In genomic region chr8:13287304-13287691, GRCm38 (mm10) we compare ENCODE assay signal across 8 mouse cellular contexts. TPM values are rescaled to one million over a fixed set of nuclear protein-coding genes. Genes with fewer than 3 reads are reported as not detected.
DNase-seq lines count a peak whose midpoint lies in the region; ATAC-seq lines count a peak whose summit lies in the region.

No protein-coding gene starts in this region.

- peak; percentile 78 for DNase-seq in ZHBTc4 (ENCODE audit: low read depth, low spot score)
- DNase-seq in cerebellum, postnatal 36 days: peak; percentile 88 to 91
- peak; percentile 69 to 73 for DNase-seq in frontal cortex, postnatal 14 days (ENCODE audit: low spot score in 2 of 2)
- DNase-seq in left cerebral cortex, adult 11 months (ENCODE audit: low spot score): peak; percentile 77
- DNase-seq in lung, postnatal 4 days: peak; percentile 93 to 95
- DNase-seq in retina, postnatal 7 days (ENCODE audit: low read depth, low spot score): peak; percentile 82
- DNase-seq in thymus, postnatal 4 days: peak; percentile 85

- peaks cover 36% of the 10 kb centered on the region for H3K4me1 ChIP-seq in hindbrain, embryonic 13.5 days (replicated peaks)

- peak overlapping the region; percentile 96 for H3K4me2 ChIP-seq in hindbrain, embryonic 13.5 days

- peak overlapping the region; percentile 87 for H3K27ac ChIP-seq in hindbrain, embryonic 13.5 days

- H3K27me3 ChIP-seq in hindbrain, embryonic 13.5 days: no peaks in the 10 kb centered on the region

- peaks cover 11% of the 10 kb centered on the region for H3K36me3 ChIP-seq in hindbrain, embryonic 13.5 days

- under 1% methylated on average over 34 of the region's 34 CpGs for WGBS in hindbrain, embryonic 13.5 days

- no peaks in the 10 kb centered on the region for H3K9me3 ChIP-seq in hindbrain, embryonic 13.5 days

- peak overlapping the region; percentile 88 for H3K9ac ChIP-seq in hindbrain, embryonic 13.5 days

- H3K4me3 ChIP-seq in hindbrain, embryonic 13.5 days: peak overlapping the region; percentile 93

- ATAC-seq in hindbrain, embryonic 13.5 days (ENCODE audit: low FRiP score): no peak; the same call in 1 of the 2 replicates

RNA-seq across cellular contexts. Expression of gene Dcun1d2, which starts 0.6 kb away (rescaled TPM):
- polyA plus RNA-seq in hindbrain, embryonic 13.5 days (2015; fragmentation: Nextera tagmentation; extraction: Ambion mirVana): 33.7 and 34.0 TPM in 2 replicates

RNA-seq across cellular contexts. Expression of gene Tmco3, which starts 0.7 kb away (rescaled TPM):
- 43.6 and 48.8 TPM in 2 replicates for polyA plus RNA-seq in hindbrain, embryonic 13.5 days (2015; fragmentation: Nextera tagmentation; extraction: Ambion mirVana)

RNA-seq across cellular contexts. Expression of gene Adprhl1, which starts 33.3 kb away (rescaled TPM):
- polyA plus RNA-seq in hindbrain, embryonic 13.5 days (2015; fragmentation: Nextera tagmentation; extraction: Ambion mirVana): 0.81 and 1.3 TPM in 2 replicates

RNA-seq across cellular contexts. Expression of gene Tfdp1, which starts 51.3 kb away (rescaled TPM):
- 99.5 and 103 TPM in 2 replicates for polyA plus RNA-seq in hindbrain, embryonic 13.5 days (2015; fragmentation: Nextera tagmentation; extraction: Ambion mirVana)
